Mouse (Mus musculus) layer of hippocampus, postnatal 36 days (tissue): ENCODE results near the gene Hrasls5. TPM values are rescaled to one million over a fixed set of nuclear protein-coding genes. Genes with fewer than 3 reads are reported as not detected.

Source experiments
- DNase-seq, 2 experiments: peaks; one replicate each; pipeline ENCODE4 v3.0.0; 2022
- total RNA-seq, 2 experiments: library from RNA; stranded (reverse); gene quantifications; 2 replicates each; pipeline ENCODE4 v1.2.3; 2021

Hrasls5 gene
- not detected for total RNA-seq

- peak; percentile 59 to 60 for DNase-seq
These were observed at the start of gene Hrasls5 for GRCm38 (mm10) chr19:7611942-7612757. Gene Hrasls5, plus strand, starts transcription at chr19:7612541.

GRCm38 (mm10) chr19:7562601-7563129 is 49.7 kb upstream of the Hrasls5 start:
- DNase-seq, result no peak

DNA sequence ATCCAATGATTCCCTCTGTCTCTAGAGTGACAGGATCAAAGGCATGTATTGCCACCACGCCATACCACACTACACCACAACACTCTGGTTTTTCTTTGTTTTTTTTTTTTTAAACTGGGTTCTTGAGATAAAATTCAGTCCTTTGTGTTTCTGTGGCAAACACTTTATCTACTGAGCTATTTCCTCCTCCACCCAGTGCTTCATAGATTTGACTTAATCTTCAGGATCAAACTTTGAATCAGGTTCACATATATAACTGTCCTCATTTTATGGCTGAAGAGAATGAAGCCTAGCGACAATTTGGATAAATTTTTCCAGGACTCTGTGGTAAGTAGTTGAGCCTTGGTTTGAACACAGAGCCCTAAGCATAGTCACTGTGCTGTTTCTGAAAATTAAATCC is 48.7 kb upstream of the Hrasls5 start:
- no peak for DNase-seq

DNA sequence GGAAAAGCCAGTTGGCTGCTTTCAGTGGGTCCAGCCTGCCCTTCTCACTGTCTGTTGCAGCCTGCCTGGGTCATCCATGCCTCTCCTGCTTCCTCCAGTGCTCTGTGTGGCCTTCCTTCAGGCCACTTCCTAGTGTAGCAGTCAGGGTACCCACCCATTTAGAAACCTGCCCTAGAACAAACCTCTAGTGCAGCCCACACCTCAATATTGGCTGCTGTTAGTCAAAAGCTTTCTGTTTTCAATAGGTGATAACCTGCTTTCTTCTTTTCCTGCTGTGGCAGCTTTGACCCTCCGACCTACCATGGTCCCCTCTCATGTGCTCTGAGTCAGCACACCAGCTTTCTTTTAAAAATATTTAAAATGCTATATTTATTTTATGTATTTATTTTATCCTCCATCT is 47.9 kb upstream of the Hrasls5 start:
- DNase-seq, result no peak

DNA sequence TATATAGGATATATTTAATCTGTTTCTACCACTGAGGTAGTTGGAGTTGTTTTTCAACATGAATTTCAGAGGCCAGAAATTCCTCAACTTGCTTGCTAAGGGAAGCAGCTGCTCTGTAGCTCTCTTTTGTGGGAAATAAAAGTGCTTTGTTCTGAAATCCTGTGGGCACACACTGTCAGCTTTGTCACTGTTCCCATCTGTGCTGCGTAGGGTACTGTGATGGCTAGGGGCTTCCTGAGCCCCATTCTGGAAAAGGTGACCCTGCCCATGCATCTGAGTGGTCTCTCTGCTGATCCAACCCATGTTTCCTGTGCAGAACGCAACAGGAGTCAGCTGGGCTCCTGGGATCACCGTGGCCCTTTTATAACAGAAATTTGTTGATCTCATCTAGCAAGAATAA is 45.5 kb upstream of the Hrasls5 start:
- DNase-seq, result peak; percentile 65 to 66

- no peak for DNase-seq
These were observed 44.0 kb upstream of the Hrasls5 start for GRCm38 (mm10) chr19:7568364-7568763.

DNA sequence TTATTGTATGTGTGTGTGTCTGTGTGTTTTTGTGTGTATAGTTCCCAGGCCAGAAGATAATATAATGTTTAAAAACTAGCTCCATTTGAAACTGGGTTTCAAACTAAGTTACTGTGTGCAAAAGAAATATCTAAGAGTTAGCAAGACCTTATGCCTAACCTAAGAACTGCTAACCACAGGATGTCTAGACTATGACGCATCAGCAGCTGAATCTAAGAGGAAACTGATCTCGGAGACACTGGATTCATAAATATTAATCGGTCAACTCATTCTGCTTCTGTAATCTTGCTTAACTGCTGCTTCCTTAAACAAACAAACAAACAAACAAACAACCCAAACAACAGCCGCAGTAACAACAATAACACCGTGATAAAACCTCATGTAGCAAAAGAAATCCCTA is 42.7 kb upstream of the Hrasls5 start:
- DNase-seq, result no peak

DNA sequence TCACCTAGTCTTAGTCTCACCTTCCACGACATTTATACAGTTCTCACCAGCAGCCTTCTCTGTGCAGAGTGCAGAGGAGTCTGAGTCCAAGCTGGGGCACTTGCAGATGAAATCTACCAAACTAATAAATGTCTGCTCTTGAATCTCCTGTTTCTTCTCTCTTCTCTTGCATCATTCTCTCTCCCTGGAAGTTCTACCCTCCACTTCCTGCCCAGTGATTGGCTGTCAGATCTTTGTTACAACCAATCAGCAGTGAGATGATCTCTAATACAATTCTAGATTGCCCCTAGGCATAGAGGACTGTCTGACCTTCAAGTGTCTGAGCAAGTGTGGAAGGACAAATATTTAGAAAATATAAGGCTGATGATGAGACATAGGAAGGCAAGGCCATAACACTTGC is 36.2 kb upstream of the Hrasls5 start:
- no peak for DNase-seq

- DNase-seq, result no peak
These were observed 34.6 kb upstream of the Hrasls5 start for GRCm38 (mm10) chr19:7577710-7578109.

- DNase-seq, result no peak
These were observed 31.3 kb upstream of the Hrasls5 start for GRCm38 (mm10) chr19:7581042-7581441.

GRCm38 (mm10) chr19:7583101-7583500 is 29.2 kb upstream of the Hrasls5 start:
- no peak for DNase-seq

- DNase-seq, result no peak
These were observed 28.7 kb upstream of the Hrasls5 start for GRCm38 (mm10) chr19:7583599-7583998.

- no peak for DNase-seq
These were observed 27.1 kb upstream of the Hrasls5 start for GRCm38 (mm10) chr19:7585279-7585678.

GRCm38 (mm10) chr19:7585764-7586163 is 26.6 kb upstream of the Hrasls5 start:
- DNase-seq, result no peak

DNA sequence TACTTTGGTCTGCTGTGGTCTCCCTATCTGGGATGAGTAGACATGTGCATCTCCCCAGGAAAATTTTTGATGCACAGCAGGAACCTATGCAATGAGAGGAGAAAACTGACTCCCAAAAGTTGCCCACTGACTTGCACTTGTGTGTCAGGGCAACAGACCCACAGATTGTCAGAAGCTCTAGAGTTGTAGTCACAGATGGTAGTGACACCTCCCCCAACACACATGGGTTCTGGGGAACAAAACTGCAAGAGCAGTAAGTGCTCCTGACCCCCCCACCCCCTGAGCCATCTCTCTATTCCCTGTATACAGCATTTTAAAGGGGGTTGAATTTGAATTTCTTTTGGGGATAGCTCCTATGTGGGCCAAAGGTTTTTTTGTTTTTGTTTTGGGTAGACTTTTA is 21.5 kb upstream of the Hrasls5 start:
- peak in 1 of 2 experiments; percentile 32 for DNase-seq

GRCm38 (mm10) chr19:7592018-7592417 is 20.3 kb upstream of the Hrasls5 start:
- no peak for DNase-seq

DNA sequence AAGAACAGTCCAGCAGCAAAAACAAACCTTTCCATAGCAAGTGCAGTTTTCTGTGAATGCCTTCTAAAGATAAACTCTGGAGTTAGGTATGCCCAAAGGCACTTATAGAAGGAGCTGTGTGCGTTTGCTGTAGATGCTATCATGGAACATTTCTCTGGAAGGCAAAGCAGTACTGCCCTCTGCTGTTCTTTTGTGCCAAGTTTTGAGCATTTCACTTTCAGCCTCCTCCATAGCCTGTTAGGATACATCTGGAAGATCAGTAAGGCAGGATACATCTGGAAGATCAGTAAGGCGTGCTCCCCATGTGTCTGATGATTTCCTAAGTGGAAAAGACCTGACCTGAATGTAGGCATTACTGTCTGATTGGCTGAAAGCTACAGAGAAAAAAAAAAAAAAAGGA is 16.8 kb upstream of the Hrasls5 start:
- DNase-seq, result no peak

DNA sequence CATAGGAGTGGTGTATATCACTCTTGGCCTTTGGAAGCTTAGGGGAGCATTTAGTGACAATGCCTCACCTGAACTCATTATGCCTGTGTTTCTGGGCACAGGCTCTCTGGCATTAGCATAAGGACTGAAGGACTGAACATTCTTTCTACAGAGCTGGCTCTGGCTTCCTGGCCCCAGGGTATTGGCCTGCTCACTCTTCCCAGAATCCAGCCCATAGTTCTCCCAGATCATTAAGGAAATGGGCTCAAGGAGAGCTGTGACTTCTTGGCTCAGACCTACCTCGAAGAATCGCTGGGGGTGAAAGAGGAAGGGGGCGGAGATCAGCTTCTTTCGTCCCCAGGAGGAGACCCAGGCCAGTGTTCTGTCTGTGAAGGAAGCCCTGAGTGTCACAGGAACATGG is 13.9 kb upstream of the Hrasls5 start:
- no peak for DNase-seq

- DNase-seq, result no peak
These were observed 10.8 kb upstream of the Hrasls5 start for GRCm38 (mm10) chr19:7601551-7601950.

DNA sequence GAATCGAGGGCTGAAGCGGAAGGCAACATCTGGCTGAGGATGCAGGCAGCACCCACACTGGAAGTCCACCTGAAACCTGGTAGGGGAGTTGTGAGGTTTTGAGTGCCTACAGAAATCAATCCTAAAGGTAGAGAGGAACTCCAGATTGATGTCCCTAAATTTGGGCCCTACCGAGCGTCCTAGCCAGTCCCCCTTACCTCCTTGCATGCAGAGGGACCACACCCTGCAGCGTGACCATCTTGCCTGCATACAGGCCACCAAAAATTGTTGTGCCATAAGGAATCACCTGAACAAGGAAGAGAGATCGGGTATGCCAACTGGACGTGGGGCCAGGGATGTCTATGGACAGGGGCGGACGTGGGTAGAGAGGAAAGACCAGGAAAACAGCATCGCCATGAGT is 8.2 kb upstream of the Hrasls5 start:
- DNase-seq, result no peak

DNA sequence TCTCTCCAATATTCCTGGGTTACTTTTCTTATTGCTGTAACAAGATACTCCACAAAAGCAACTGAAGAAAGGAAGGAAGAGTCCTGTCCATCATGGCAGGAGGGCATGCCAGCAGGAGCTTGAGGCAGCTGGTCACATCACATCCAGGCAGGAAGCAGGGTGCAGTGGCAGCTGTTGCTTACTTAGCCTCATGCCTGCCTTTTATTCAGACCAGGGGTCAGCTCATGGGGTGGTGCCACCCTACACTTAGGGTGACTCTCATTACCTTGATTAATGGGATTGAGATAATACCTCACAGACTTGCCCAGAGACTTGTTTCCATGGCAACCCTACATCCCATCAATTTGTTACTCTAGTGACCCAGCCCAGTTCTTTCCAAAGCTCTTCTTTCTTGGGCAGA is 7.3 kb upstream of the Hrasls5 start:
- DNase-seq, result no peak

GRCm38 (mm10) chr19:7605930-7606783 is 6.2 kb upstream of the Hrasls5 start:
- peak; percentile 43 to 65 for DNase-seq
